Mouse (Mus musculus): ENCODE measurements at regions not wholly inside any gene's neighbourhood (a gene's known extent, or its start where the extent isn't known, plus 50 kb on each side); places are given as distances from the start of the nearest gene placed in this dataset.

- TF ChIP-seq POLR2A (IDR thresholded peaks at IDR 0.05; ENCODE audit: borderline replicate concordance, insufficient read depth, low read length) (no peak), CTCF (IDR thresholded peaks at IDR 0.05; ENCODE audit: borderline replicate concordance, insufficient read depth, low read depth, low read length) (no peak)
These were observed 69.0 kb upstream of the Myom1 start for GRCm38 (mm10) chr17:70933122-70934050.
